Mouse (Mus musculus) gastrocnemius, postnatal 4 days (tissue): Measurements from ENCODE around the gene Bcl2l11. TPM values are rescaled to one million over a fixed set of nuclear protein-coding genes. Genes with fewer than 3 reads are reported as not detected.
"Not testable (repeated sequence)": the region's sequence is repeated elsewhere in the genome, so short reads cannot be mapped to it uniquely, and the experiment has no call there.

Experiments used
- DNase-seq, 2 experiments: peaks; one replicate each; pipeline ENCODE4 v3.0.0; 2021 to 2022; ENCODE audit warnings: low spot score in 2 of 2, mixed read lengths in 2 of 2
- long read RNA-seq, 2 experiments: library from polyadenylated mRNA; stranded (forward); transcript quantifications; one replicate each; pipeline ENCODE4 v2.0.0; 2021
- total RNA-seq, 2 experiments: library from RNA; stranded (reverse); gene quantifications; 2 replicates each; pipeline ENCODE4 v1.2.3; 2021

Gene Bcl2l11
- 10 to 100 TPM; 18.0 to 23.7 TPM for total RNA-seq
- long read RNA-seq, experiment 1, full-length matches to known transcripts = 2 of 9 reads
- long read RNA-seq, experiment 1, partial matches to known transcripts = 0 of 9 reads
- long read RNA-seq, experiment 1, other reads (novel, unspliced or antisense) = 7 of 9 reads
- long read RNA-seq, experiment 2, partial matches to known transcripts = 2 of 13 reads
- long read RNA-seq, experiment 2, other reads (novel, unspliced or antisense) = 10 of 13 reads

- DNase-seq = peak; percentile 96 to 97
These were observed at the start of gene Bcl2l11 for GRCm38 (mm10) chr2:128125635-128126470. Gene Bcl2l11, plus strand, starts transcription at chr2:128126038.

- no peak for DNase-seq
These were observed 48.9 kb upstream of the Bcl2l11 start for GRCm38 (mm10) chr2:128076936-128077335.

- no peak for DNase-seq
These were observed 47.0 kb upstream of the Bcl2l11 start for GRCm38 (mm10) chr2:128078859-128079258.

- DNase-seq = no peak
These were observed 46.5 kb upstream of the Bcl2l11 start for GRCm38 (mm10) chr2:128079316-128079715.

- DNase-seq = no peak
These were observed 42.0 kb upstream of the Bcl2l11 start for GRCm38 (mm10) chr2:128083844-128084243.

- no peak for DNase-seq
These were observed 41.2 kb upstream of the Bcl2l11 start for GRCm38 (mm10) chr2:128084607-128085006.

GRCm38 (mm10) chr2:128085481-128085880, 40.4 kb upstream of the Bcl2l11 start:
- no peak for DNase-seq

DNA sequence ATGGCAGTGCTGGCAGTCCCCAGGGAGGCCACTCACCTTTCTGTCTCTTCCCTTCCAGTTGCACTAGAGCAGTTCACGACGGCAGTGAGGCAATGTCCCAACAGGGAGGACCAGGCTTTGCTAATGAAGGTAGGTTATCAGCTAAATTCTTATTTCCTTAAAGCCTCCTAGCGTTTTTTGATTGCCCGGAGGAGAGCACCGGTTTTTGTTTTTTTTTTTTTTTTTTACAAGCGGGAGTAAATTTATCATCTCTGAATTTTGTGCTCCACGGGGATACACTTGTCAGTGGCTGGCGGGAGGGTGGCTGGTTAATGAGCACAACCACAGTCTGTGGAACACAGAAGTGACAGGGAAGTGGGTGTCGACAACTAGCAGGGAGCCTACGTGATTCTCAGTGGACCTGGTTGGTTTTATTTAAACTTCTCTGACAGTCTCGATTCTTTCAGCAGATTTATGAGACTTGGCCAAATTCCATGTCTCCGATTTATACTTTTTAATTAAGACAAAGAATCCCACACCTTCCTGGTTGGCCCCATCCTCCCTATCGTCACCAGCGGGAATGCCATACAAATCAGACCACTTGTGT, 39.4 kb upstream of the Bcl2l11 start:
- no peak for DNase-seq

DNA sequence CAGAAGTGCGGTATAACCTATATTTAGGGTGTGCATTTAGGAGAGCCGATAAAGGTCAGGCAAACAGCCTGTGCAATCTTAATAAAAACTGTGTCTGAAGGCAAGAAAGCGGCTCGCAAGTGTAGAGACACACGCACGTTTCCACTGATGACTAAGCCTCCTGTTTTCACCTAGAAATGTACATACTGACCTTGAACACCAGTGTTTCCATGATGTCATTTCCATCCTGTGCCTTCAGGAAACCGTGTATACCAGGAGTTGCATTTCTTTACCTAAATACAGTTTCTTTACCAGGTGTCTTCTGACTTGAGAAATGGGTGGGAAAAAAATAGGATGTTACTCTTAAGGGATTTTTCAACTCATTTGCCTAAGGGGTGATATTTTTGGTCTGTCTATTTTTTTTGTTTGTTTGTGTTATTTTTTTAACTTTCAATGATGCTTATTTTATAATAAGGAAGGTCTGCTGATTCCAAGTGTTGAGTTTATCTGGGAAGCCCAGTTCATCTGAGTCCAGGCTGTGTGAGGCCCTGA, 38.8 kb upstream of the Bcl2l11 start:
- DNase-seq = no peak

DNA sequence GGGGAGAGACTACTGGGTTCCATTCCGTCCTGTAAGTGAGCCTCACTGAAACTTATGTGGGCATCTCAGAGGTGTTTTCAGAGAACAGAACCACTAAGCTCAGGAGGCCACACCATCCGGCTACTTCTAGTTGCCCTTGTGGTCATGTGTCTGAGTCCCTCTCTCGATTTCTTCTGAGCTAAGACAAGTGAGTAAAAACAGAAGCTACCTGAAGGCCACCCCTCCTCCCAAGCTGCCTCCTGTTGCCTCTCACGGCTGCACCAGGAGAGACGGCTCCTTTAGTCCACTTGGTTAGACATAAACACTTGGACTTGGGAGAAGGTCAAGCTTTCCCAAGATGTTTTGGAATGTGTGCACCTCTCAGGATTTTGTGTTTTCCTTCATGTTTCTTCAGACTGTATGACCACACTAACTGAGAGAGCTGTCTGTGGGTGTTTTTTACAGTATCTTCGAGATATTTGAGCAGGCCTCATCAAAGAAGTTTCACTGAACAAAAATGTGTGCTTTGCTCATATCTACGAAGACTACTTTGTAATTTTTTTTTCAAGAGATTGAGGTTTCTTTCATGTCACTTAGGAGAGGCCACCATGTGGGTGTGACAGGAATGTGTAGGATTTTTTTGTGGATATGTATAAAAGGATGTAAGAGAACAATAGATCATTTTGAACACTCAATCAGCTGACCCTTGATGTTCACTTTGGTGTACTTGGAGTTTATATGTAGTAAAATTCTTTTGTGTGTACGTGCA, 37.9 kb upstream of the Bcl2l11 start:
- DNase-seq = no peak

GRCm38 (mm10) chr2:128090283-128090885, 35.5 kb upstream of the Bcl2l11 start:
- no peak for DNase-seq

DNA sequence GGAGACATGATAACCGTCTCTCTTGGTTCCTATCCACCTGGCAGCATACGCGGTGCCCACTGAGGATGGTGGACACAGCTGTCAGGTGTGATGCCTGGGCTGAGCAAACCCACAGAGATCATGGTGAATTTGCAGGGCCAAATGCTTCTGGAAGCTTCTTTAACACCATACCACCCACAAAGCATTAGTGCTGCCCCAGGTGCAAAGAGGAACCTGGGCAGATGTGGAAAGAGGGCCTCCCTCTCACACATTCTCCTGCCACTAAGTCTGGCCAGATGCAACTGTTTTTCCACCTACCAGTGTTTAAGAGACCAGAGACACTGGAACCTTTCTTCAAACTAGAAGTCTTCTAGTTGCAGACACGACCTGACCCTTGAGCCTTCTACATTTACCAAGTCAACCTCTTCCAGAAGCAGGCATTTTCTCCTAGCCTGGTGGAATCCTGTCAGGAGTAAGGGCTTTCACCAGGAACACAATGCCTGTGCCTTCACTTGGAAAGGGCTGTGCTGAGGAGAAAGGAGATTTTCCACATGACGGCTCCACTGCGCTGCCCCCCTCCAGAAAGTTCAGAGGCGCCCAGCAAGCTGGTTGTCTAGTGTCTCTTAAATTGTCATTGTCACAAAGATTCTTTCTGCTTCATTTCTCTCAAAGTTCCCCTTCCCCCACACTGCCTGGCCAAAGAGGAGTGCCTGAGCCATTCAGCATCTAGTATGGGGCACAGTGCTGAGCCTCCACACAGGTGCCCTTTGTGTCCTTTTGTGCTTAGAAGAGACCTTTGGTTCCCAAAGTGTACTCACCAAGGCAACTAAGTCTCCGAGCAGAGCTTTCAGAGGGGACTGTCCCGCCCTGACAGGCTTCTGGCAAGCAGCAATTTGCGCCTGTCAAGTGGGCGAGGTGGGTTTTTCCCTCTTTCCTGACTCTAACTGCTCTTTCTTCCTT, 34.1 kb upstream of the Bcl2l11 start:
- DNase-seq = no peak

GRCm38 (mm10) chr2:128092451-128092850, 33.4 kb upstream of the Bcl2l11 start:
- no peak for DNase-seq

- DNase-seq = no peak
These were observed 31.6 kb upstream of the Bcl2l11 start for GRCm38 (mm10) chr2:128094196-128094595.

DNA sequence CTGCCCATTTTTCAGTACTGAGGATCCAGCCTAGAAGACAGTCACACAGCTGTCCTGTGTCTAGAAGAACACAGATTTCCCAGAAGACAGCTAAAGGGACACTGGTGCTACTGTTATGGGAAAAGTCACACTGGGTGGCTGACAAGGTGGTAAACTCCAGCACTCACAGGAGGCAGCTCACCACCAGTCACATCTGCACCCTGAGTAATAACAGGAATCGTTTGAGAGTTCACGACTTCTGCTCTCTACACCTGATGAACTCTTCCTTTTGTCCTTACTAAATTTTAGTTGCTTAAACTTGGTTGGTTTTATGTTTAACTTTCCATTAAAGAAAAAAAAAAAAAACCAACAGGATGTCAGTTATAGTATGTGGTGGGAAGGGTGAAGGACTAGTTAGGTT, 31.2 kb upstream of the Bcl2l11 start:
- no peak for DNase-seq

DNA sequence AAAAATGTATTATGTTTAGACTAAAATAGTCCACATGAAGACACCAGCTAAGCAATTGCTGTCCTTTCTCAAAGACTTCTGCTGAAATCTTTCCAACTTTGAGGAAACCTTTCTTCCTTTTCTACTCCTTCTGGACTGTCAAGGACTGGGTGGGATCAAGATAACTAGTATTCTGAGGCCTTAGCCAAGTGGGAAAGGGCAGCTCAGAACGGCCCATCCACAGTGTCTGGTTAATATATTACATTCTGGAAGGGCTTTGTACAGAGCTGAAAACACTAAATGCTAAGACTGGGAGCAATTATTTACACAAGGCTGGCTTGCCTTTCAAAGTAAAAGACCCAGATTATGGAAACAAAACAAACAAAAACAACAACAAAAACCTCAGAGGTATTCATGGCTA, 30.6 kb upstream of the Bcl2l11 start:
- no peak for DNase-seq

DNA sequence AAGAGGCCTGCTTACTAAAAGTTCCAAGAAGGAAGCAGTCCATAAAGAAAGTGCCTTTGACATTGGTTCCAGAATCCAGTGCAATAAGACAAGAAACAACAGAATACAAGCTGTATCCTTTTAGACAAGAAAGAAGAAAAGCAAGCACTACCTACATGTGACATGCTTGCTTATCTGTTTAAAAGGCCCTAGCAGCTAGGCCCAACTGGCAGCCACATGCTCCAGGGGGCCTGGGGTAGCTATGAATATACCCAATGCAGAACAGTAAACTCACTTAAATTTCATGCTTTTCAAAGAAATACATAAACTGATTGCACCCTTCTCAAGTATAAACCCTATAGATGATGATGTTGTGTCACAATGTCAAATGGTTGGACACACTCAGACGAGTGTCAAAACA, 29.8 kb upstream of the Bcl2l11 start:
- DNase-seq = no peak

DNA sequence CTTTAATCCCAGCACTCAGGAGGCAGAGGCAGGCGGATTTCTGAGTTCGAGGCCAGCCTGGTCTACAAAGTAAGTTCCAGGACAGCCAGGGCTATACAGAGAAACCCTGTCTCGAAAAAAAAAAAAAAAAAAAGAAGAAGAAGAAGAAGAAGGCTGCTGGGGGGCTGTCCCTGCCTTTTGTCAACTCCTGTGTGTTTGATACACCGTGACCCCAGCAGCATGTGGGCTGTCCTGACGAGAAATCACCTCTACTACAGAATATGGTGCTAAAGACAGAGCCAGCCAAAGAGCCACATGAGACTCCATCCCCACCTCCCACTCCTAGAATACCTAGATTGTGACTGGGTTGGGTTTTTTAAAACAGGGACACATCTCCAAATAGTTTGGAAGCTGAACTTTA, 27.7 kb upstream of the Bcl2l11 start:
- DNase-seq = not testable (repeated sequence)

- DNase-seq = no peak
These were observed 23.8 kb upstream of the Bcl2l11 start for GRCm38 (mm10) chr2:128102086-128102485.

GRCm38 (mm10) chr2:128104815-128105214, 21.0 kb upstream of the Bcl2l11 start:
- DNase-seq = no peak
